Mouse (Mus musculus) WW6 (cell line): ENCODE data around the gene Vgll3.

Experiments used
- DNase-seq: peaks from one replicate; pipeline ENCODE4 v3.0.0-alpha.2; 2013; ENCODE audit warnings: low read depth, low spot score

Vgll3 gene

GRCm38 (mm10) chr16:65814918-65815881, at the start of gene Vgll3:
Vgll3 (plus strand) TSS chr16:65815257.
- DNase-seq: peak; percentile 75

- DNase-seq: no peak
Measured at GRCm38 (mm10) chr16:65765976-65766375, 49.1 kb upstream of the Vgll3 start.

GRCm38 (mm10) chr16:65785959-65786358, 29.1 kb upstream of the Vgll3 start:
- no peak for DNase-seq

- no peak for DNase-seq
Measured at GRCm38 (mm10) chr16:65816059-65816458, 1.0 kb downstream of the Vgll3 start.

- no peak for DNase-seq
Measured at GRCm38 (mm10) chr16:65818779-65819178, 3.7 kb downstream of the Vgll3 start.

- no peak for DNase-seq
Measured at GRCm38 (mm10) chr16:65820803-65821202, 5.7 kb downstream of the Vgll3 start.

GRCm38 (mm10) chr16:65823721-65824120, 8.7 kb downstream of the Vgll3 start:
- no peak for DNase-seq

GRCm38 (mm10) chr16:65828141-65828565, 13.1 kb downstream of the Vgll3 start:
- no peak for DNase-seq

- DNase-seq: no peak
Measured at GRCm38 (mm10) chr16:65829096-65829495, 14.0 kb downstream of the Vgll3 start.

- no peak for DNase-seq
Measured at GRCm38 (mm10) chr16:65834721-65835120, 19.7 kb downstream of the Vgll3 start.

- no peak for DNase-seq
Measured at GRCm38 (mm10) chr16:65850126-65850525, 35.1 kb downstream of the Vgll3 start.

- no peak for DNase-seq
Measured at GRCm38 (mm10) chr16:65864471-65864870, 49.4 kb downstream of the Vgll3 start.

- no peak for DNase-seq
Measured at GRCm38 (mm10) chr16:65867927-65868326, 52.9 kb downstream of the Vgll3 start.

- no peak for DNase-seq
Measured at GRCm38 (mm10) chr16:65868933-65869332, 53.9 kb downstream of the Vgll3 start.

- no peak for DNase-seq
Measured at GRCm38 (mm10) chr16:65888940-65889339, 73.9 kb downstream of the Vgll3 start.
